Mouse (Mus musculus): ENCODE results near the gene Lrp2.

Lrp2 gene

DNA sequence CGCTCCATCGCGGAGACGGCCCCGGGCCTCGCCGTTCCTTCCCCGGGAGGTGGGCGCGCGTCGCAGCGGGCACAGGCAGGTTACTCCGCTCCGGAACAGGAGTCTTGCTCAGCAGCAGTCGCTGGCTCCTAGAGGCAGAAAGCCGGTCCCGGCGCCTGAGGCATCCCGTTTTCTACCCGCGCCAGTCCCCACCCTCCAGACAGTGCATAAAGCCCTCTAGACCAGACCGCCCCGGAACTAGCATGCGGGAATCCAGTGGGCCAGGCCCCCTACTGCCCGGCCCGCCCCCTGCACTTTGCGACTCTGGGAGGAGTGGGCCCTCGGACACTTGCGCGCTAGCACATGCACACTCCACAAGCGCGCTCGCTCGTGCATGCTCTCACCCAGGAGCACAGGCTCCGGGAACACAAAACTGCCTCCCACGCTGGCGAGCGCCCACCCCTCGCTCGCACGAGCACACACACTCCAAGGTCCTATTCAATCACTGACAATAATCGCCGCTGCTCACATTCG lies at the start of gene Lrp2:
Gene Lrp2 (minus strand): TSS at position 180 of the 513 bp plus-strand sequence.
- DNase-seq (ENCODE audit: low read depth): no peak

DNA sequence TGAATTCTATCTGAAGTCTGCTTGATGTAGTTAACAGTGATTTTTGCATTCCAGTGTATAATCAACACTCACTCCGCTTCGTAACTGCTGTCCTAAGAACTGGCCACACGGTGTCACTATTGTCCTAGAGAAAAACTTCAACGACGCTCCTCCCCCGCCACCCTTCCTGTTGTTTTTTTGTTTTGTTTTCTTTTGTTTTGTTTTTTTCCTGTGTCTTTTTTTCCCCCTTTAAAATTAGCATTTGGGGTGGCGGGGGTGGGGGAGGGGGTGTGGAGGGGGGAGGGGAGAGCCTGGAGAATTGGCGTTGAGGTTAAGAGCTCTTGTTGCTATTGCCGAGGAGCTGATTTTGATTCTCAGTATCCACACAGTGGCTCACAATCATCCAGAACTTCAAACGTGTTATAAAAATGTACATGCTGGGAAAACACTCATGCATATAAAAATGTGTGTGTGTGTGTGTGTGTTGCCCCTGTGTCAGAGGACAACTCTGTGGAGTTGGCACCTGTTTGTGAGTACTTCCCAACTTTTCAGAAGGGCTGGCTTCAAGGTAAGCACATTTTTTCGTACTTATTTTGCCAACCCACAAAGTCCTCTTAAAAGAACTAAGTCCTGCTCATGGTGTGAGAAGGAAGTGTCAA lies 49.3 kb upstream of the Lrp2 start:
- no peak for DNase-seq (ENCODE audit: low read depth)

DNA sequence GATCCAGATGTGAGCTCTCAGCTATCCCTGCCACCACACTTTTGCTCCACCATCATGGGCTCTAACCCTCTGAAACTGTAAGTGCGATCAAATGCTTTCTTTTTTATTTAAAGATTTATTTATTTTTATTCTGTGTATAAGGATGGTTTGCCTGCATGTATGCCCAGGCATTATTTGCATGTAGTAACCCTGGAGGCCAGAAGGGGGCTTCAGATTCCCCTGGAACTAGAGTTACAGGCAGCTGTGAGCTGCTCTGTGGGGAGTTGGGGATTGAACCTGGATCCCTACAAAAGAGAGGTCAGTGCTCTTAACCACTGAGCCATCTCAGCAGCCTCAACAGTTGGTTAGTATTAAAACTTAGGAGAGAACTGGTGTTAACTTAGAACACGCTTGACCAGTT lies 45.6 kb upstream of the Lrp2 start:
- no peak for DNase-seq (ENCODE audit: low read depth)

DNA sequence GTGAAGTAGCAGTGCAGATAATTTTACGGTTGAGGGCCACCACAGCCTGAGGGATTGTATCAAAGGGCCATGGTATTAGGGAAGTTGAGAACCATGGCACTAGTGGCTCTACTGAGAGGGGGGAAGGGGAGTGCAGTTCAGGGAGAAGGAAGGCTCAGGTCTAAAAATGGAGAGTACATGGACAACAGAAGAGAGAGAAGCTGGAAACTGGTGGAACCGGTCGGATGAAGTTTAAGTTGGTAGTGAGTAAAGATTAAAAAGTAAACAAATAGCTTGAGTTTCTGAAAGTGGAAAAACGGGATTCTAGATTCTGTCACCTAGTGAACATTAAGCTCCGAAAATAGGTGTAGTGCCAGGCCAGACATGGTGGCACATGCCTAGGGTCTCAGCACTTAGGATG lies 44.9 kb upstream of the Lrp2 start:
- DNase-seq (ENCODE audit: low read depth): no peak

DNA sequence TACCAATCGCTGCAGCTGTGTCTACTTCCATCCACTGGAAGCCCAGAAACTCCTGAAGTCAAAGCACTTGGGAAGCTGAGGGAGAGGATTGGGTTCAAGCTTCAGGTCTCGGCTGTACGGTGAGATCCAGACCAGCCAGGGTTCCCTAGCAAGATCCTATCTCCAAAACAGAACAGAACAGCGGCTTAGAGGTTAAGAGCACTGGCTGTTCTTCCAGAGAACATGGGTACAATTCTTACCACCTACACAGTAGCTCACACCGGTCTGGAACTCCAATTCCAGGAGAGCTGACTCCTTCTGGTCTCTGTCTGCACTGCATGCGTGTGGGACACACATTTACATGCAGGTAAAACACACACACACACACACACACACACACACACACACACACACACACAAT lies 44.0 kb upstream of the Lrp2 start:
- no peak for DNase-seq (ENCODE audit: low read depth)

DNA sequence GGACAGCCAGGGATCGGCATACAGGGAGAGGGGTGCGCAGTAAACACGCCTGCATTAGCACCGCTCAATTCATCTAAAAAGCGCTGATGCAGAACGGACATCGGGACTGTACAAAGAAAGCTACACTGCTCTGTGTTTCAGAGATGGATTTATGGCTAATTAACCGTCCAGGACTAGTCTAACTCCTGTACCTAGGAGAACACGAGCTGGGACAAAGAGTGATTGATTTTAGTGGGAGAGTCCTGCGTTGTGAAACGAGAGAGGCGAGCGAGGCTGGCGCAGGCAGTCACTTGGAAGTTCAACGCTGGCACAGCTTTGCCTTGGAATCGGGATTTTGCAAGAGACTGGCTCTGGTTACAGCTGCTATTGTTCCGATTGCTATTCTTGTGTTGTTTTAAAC lies 43.4 kb upstream of the Lrp2 start:
- DNase-seq (ENCODE audit: low read depth): no peak

DNA sequence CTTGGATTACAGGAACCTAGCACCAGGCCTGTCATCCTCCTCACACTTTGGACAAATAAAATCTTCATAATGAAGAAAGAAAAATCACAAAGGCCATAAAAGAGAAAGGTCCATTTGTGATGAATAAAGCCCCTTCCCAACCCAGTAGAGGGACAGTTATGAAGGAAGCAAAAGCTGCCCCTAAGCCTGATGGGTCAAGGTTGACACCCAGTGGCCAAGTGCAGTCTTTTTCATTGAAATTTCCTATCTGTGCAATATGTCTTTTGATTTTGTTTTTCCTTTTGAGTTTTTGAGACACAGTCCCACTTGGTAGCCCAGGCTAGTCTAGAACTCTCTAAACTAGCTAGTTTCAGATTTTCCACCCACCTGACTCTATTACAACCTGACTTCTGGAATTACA lies 33.4 kb upstream of the Lrp2 start:
- DNase-seq (ENCODE audit: low read depth): no peak

DNA sequence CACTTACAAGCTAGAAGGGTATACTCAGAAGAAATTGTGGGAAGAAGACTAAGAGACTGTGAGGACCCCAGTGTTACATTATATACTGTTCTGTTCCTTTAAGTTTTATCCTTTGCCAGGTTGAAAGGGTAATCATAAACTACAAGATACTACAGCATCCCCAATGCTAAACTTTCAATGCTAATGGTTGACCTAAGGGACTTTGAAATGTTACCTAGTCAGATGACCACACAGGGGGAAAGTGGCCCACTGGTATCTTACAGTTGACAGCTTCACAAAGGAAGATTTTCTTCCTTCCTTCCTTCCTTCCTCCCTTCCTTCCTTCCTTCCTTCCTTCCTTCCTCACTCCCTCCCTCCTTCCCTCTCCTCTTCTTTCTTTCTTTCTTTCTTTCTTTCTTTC lies 32.5 kb upstream of the Lrp2 start:
- DNase-seq (ENCODE audit: low read depth): no peak

DNA sequence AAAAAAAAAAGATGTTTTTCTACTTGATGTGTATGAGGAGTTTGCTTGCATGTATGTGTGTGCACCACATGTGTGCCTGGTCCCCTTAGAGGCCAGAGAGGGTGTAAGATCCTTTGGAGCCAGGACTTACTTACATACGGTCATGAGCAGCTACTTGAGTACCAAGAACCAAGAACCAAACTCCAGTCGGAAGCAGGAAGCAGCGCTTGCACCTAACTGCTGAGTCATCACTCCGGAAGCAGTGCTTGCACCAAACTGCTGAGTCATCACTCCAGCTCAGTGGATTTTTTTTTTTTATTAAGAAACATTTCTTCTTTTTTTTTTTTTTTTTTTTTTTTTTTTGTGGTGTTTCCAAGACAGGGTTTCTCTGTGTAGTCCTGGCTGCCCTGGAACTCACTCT lies 27.4 kb upstream of the Lrp2 start:
- no peak for DNase-seq (ENCODE audit: low read depth)

DNA sequence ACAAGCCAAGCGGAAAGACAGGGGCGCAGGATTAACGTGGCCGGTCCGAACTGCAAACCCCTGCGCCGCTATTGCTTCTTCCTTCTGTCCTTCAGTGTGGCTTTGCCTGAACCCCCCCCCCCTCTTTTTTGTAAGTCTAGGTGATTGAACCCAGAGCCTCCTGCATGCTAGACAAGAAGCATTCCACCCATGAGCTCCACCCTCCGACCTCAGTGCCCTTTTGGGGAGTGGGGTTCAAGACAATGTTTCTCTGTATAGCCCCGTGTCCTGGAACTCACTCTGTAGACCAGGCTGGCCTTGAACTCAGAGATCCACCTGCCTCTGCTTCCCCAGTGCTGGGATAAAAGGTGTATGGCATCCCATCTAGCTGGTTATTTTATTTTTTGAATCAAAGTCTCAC lies 26.9 kb upstream of the Lrp2 start:
- DNase-seq (ENCODE audit: low read depth): no peak

DNA sequence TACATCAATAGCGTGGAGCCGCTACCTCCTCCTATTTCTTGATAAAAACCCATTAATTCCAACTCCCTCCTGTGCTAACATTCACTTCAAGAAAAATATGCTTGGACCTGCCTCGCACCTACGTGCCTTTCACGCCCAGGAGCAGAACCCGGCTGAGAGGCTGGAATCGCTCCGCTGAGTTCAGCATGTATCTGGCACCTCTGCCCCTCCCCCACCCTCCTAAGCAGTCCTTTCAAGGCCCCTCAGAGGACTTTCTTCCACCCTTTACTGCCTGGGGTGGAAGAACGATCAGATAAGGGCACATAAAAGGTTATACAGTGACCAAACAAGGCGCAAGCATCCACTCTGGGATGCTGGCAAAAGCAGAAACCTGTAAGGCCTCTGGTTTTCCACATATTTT lies 26.4 kb upstream of the Lrp2 start:
- no peak for DNase-seq (ENCODE audit: low read depth)

DNA sequence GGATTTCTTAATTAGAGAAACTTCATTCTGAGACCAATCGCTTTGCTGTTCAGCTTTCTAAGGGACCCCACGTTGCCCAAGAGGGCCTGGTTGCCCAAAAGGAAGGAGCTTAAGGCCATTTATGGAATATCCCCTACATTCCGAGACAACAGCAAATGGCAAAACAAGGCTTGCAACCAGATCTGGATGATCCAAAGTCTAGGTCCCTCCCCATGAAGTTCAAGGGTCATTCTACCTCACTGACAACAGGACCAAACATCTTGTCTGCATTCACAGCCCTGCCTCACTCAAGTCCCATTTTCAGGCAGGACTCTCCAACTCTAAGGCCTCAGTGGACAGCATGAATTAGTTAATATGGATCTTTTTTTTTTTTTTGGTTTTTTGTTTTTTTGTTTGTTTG lies 20.8 kb upstream of the Lrp2 start:
- no peak for DNase-seq (ENCODE audit: low read depth)

DNA sequence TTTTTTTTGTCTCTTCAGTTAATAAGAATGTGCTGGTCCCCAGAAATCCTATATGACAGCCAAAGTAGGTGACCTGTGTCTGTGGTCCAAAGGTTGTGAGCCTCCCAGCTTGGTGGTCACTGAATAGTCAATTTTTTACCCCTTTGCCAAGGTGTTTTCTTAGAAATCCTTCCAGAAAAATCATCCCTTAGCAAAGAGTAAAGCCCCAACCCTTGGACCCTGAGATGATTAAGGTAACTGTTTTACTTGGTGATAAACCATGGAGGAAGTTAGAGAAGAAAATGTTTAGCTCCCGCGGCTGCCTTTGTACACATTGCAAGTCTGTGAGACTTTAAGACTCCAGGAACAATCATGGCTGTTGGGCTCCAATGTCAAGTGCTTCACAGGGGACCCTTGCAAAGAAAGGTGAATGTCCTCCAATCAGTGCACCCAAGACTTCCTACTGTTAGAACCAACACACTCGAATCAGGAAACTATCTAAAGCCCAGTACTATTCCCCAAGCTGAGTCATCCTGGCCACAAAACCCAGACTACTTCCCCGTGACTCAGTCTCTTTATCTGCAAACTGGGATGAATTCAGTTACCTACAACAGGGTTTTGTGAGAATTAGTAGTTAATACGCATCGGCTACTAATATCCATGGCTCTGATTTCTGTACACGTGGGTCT lies 18.0 kb upstream of the Lrp2 start:
- DNase-seq (ENCODE audit: low read depth): no peak

DNA sequence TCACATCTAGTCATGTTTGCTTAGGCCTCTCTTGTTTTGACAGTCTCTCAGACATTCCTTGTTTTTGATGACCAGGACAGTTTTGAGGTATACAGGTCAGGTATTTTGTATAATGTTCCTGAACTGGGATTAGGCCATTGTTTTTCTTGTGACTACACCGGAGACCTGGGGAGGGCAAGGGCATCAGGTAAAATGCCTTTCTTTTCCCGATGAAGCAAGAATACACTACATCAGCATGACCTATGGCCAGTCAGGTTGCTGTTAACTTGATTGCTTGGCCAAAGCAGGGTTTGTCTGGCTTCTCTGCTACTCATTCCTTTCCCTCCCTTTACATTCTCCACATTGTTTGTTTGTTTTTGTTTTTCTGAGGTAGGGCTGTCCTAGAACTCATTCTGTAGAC lies 7.3 kb upstream of the Lrp2 start:
- DNase-seq (ENCODE audit: low read depth): no peak

DNA sequence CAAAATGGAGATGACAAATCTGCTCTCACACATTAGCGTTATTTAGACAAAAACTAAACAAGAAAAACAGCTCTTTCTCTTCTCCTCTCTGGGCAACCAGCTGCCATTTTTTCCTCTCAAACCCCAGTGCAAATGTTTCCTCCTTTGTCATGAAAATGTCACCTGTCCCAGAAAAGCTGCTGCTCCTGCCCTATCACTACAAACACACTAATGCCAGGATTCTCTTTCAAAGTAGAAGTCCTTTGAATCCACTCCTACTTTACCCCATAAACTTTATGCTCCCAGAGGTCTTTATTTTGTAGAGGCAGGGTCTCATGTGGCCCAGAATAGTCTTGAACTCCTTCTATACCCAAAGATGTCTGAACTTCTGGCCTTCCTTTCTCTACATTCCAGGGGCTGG lies 6.7 kb upstream of the Lrp2 start:
- no peak for DNase-seq (ENCODE audit: low read depth)

DNA sequence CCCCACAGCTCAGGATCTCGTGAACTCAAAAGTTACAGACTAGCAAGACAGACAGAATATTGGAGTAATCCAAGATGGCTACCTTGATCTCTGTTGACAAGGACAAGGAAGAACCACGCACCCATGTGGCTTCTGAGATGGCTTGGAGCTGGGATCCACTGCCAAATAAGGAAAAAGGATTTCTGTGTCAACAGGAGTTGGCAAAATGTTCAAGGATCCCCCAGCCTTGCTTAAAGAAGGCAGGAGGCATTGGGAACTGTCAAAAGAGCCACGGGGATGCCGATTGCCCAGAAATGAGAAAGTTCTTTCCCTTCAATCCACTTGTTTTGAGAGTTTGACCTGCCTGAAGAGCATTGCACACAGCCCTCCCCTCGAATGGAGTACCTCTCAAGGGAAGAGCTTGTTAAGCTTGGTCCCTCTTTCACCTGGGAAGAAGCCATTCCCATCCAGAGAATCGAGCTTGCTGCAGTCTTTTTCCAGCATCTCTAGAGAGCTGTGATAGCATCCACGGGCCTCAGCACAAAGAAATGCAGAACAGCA lies 6.2 kb upstream of the Lrp2 start:
- DNase-seq (ENCODE audit: low read depth): no peak

DNA sequence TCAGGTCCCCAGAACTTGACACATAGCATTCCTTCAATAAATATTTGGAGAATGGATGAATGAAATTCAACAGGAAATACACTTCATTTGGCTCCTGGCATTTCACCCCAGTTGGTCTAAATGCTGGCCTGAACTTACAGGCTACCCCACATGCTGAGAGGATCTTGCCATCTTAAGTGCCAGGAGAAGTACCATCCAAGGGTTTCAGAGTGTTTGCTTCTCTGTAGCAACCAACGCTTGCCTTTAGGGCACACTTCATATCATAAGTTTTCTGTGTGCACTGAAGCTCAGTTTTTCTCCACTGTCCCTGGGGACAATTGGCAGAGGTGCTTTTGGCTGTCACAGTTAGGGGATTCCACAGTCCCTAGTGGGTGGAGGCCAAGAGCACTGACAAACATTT lies 4.7 kb upstream of the Lrp2 start:
- DNase-seq (ENCODE audit: low read depth): no peak

DNA sequence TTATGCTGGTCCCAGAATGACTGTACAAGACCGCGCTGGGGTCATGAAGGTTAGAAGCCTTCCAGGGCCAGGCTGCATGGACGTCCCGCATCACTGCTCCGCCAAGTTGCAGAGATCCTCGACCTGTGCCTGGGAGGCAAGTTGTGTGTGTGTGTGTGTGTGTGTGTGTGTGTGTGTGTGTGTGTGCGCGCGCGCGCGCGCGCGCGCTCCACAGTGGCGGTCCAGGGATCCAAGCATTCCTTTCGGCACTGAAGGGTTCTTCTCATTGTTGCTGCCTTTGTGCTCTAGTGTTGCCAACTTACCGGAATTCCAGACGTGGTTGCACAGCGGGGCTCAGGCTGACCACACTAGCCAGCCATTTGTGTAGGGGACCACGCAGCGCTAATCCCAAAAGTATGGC lies 2.0 kb upstream of the Lrp2 start:
- no peak for DNase-seq (ENCODE audit: low read depth)

DNA sequence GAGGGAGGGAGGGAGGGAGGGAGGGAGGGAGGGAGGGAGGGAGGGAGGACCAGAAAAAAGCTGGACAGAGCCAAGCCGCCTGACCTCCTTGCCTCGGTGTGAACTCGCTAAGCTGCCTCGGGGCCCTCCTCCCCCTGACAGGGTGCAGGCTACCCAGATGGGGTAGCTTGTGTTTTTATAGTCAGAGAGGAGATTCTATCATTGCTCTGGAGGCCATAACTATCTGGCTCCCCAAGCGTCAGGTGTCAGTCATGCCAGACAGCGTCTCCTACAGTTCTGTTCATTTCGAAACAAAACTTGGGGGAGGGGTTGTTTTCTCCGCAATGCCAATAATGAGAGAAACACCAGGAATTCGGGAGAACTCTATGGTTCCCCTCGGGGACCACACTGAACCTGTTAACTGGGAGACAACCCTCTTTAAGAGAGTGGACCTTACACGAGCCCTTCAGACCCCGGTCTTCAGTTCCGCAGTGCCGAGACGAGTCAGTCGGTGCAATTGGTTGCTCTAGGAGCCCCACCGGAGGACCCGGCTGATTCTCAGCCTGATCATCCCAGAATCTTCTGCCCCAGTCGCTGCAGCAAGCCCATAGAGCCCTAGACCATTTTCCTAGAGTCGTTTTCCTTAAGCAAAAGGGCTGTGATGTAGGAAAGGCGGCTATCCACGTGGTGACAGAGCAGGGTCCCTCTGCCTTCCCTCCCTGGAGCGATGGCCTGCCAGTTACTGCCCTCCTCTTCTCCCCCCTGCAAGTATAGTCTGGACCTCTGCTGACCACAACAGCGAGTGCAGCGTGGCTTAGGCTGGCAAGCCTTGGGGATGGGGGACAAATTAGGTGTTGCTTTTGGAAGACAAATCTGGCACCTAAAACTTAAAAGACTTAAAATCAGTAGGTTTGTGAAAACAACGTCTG lies 1.2 kb upstream of the Lrp2 start:
- no peak for DNase-seq (ENCODE audit: low read depth)

DNA sequence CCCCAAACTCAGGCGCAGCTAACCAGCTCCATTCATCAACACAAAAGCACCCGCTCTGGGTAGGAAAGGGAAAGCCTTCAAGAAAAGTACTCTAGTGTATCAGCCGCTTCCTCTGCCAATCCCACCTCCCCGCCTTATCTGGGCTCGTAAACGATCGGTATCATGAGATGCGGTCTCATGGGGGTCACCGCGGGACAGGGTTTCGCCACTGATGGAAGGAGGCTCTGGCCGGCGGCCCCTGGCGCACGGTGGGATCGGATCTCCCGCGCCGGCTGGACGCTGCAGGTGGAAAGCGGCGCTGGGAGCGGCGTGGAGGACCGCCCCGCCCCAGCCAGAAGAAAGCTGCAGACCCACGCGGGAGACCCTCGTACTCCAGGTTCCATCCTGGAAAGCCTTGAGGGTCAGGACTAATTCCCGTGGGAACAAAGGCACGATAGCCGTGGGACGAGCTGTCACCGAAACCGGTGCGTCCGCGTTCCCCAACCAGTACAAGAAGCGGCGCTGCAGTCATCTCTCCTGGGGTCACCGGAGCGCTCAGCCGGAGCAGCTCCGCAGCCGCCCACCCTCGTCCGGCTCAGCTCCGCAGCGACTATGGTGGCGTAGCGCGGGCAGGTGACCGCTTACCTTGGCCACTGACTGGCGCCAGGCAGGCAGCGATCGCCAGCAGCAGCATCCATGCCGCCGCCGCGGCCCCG lies 527 bp downstream of the Lrp2 start:
- DNase-seq (ENCODE audit: low read depth): no peak

DNA sequence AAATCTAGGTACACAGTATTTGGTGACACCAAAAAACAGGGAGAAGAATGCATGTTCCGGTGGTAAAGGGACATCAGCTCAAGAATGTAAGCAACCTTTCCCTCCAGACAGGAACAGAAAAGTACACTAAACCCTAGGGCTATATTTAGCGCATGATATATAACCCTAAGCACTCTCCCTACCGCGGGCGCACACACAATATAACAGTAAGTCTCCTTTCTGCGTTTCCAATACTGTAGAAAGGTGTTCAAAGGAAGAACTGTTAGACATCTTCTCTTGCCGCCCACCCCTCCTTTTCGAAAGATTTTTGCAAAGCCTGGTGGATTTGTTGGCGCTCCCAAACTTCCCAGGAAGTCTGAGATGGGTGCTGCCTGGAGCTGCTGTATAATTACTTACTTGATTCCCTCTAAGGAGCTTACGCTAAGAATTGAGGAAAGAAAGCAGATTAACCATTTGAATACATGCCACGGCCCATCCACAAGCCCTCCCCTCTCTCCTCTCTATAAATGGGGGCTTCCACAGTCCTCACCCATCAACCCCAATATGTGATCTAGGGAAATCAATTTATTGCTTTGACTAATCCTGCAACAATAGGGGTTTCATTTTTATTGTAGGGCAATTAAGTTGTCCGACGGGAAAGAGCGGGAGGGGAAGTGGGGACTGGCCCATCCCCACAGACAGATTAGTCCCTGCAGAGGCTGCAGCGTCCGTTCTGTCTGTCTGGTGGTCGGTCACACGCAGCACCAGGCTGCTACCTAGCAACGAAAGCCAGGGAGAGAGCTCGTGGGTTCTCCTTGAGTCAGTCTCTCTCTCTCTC lies 1.5 kb downstream of the Lrp2 start:
- no peak for DNase-seq (ENCODE audit: low read depth)
